In the genomic region with DNA sequence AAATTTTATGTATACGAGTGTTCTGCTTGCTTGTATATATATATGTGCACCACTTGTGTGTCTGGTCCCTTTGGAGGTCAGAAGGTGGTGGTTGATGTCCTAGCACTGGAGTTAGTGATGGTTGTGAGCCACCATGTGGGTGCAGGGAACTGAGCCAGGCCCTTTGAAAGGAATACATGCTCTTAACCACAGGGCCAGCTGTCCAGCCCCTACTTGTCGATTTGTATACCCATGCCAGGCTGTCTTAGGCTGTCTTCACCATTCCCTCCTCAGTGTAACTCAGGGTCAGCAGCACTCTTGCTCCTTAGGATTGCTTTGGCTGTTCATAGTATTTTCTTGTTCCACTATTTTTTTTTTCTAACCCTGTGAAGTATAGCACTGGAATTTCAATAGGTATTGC, we compare ENCODE assay signal across 30 mouse cellular contexts. TPM values are rescaled to one million over a fixed set of nuclear protein-coding genes. Genes with fewer than 3 reads are reported as not detected.
"Had no signal": no experiment of that assay in that cellular context is flagged by ENCODE, and none has a peak within 500 bp of the region (broad histone marks: within the 10 kb centered on the region; RNA-seq: fewer than 3 reads in every experiment).

No protein-coding gene starts in this region.

- DNase-seq: heart, postnatal 10 days; heart, postnatal 14 days; heart, postnatal 36 days; heart, postnatal 4 days; kidney, adult 11 months; kidney, adult 18-20 months; kidney, adult 2 months; kidney, adult 8-10 months; kidney, adult 9 months; kidney, postnatal 10 days; kidney, postnatal 14 days; kidney, postnatal 25 days; kidney, postnatal 36 days; kidney, postnatal 4 days; layer of hippocampus, adult 9-11 months had no signal

- H3K4me2 ChIP-seq: heart, embryonic 11.5 days; heart, embryonic 12.5 days; heart, embryonic 13.5 days; heart, embryonic 15.5 days; hindbrain, embryonic 12.5 days; hindbrain, embryonic 13.5 days; hindbrain, embryonic 14.5 days; hindbrain, embryonic 15.5 days; intestine, embryonic 15.5 days; kidney, embryonic 15.5 days had no signal

- H3K27me3 ChIP-seq: heart, embryonic 12.5 days; heart, embryonic 13.5 days; heart, embryonic 15.5 days; hindbrain, embryonic 12.5 days; hindbrain, embryonic 13.5 days; hindbrain, embryonic 15.5 days; intestine, embryonic 15.5 days; kidney, embryonic 15.5 days had no signal

- H3K4me3 ChIP-seq: heart, embryonic 10.5 days; heart, embryonic 12.5 days; heart, embryonic 13.5 days; heart, embryonic 15.5 days; hindbrain, embryonic 10.5 days; hindbrain, embryonic 12.5 days; hindbrain, embryonic 13.5 days; hindbrain, embryonic 15.5 days; intestine, embryonic 15.5 days; kidney, embryonic 15.5 days; layer of hippocampus, adult 2 months; left cerebral cortex, adult 2 months had no signal

- H3K36me3 ChIP-seq: hindbrain, embryonic 12.5 days; hindbrain, embryonic 15.5 days; intestine, embryonic 15.5 days had no signal

RNA-seq across cellular contexts. Expression of gene Gpnmb, which starts 41.5 kb away (rescaled TPM):
- total RNA-seq: hematopoietic stem cell, adult 5-6 weeks had no signal
